Mouse (Mus musculus): ENCODE measurements at regions not wholly inside any gene's neighbourhood (a gene's known extent, or its start where the extent isn't known, plus 50 kb on each side); places are given as distances from the start of the nearest gene placed in this dataset.

GRCm38 (mm10) chr3:66555538-66555937 is 258.9 kb upstream of the Veph1 start:
- H3K4me1 ChIP-seq (ENCODE audit: control insufficient read depth, insufficient read depth, low read length) = no peaks in the 10 kb centered on the region
- no peak overlapping the region for H3K9ac ChIP-seq (ENCODE audit: low read depth, low read length)
- H3K4me3 ChIP-seq (ENCODE audit: insufficient read depth, low read depth, low read length) = no peak overlapping the region
- WGBS = 85% methylated on average over 1 of the region's 1 CpGs
- no peak for DNase-seq (ENCODE audit: extremely low read depth, low read depth, low spot score)
- no peaks in the 10 kb centered on the region for H3K36me3 ChIP-seq (ENCODE audit: control insufficient read depth, insufficient read depth, low read length)
- TF ChIP-seq CTCF (IDR thresholded peaks at IDR 0.05; ENCODE audit: low read depth, low read length) (no peak), POLR2A (IDR thresholded peaks at IDR 0.05; ENCODE audit: extremely low read depth, insufficient read depth, low read length) (no peak)
- H3K27me3 ChIP-seq (ENCODE audit: control insufficient read depth, insufficient read depth, low read length) = no peaks in the 10 kb centered on the region
- H3K79me2 ChIP-seq (ENCODE audit: control insufficient read depth, insufficient read depth, low read length) = no peaks in the 10 kb centered on the region
- H3K27ac ChIP-seq (replicated peaks; ENCODE audit: insufficient read depth, low read depth, low read length) = no peak overlapping the region

- no peak overlapping the region for H3K27ac ChIP-seq (replicated peaks; ENCODE audit: insufficient read depth, low read depth, low read length)
- no peak overlapping the region for H3K9ac ChIP-seq (ENCODE audit: low read depth, low read length)
- no peak overlapping the region for H3K4me3 ChIP-seq (ENCODE audit: insufficient read depth, low read depth, low read length)
- no peaks in the 10 kb centered on the region for H3K4me1 ChIP-seq (ENCODE audit: control insufficient read depth, insufficient read depth, low read length)
- no peaks in the 10 kb centered on the region for H3K79me2 ChIP-seq (ENCODE audit: control insufficient read depth, insufficient read depth, low read length)
- TF ChIP-seq POLR2A (IDR thresholded peaks at IDR 0.05; ENCODE audit: extremely low read depth, insufficient read depth, low read length) = no peak
- no peak for DNase-seq (ENCODE audit: extremely low read depth, low read depth, low spot score)
- H3K27me3 ChIP-seq (ENCODE audit: control insufficient read depth, insufficient read depth, low read length) = no peaks in the 10 kb centered on the region
- H3K36me3 ChIP-seq (ENCODE audit: control insufficient read depth, insufficient read depth, low read length) = no peaks in the 10 kb centered on the region
These were observed 254.3 kb upstream of the Veph1 start for GRCm38 (mm10) chr3:66550920-66551319.

GRCm38 (mm10) chr3:66546576-66546975 is 249.9 kb upstream of the Veph1 start:
- DNase-seq (ENCODE audit: extremely low read depth, low read depth, low spot score) = no peak
- TF ChIP-seq POLR2A (IDR thresholded peaks at IDR 0.05; ENCODE audit: extremely low read depth, insufficient read depth, low read length) (no peak), CTCF (IDR thresholded peaks at IDR 0.05; ENCODE audit: low read depth, low read length) (no peak)
- Histone ChIP-seq H3K4me1 (ENCODE audit: control insufficient read depth, insufficient read depth, low read length) (no peaks in the 10 kb centered on the region), H3K9ac (ENCODE audit: low read depth, low read length) (no peak overlapping the region), H3K4me3 (ENCODE audit: insufficient read depth, low read depth, low read length) (no peak overlapping the region), H3K36me3 (ENCODE audit: control insufficient read depth, insufficient read depth, low read length) (no peaks in the 10 kb centered on the region), H3K79me2 (ENCODE audit: control insufficient read depth, insufficient read depth, low read length) (no peaks in the 10 kb centered on the region), H3K27me3 (ENCODE audit: control insufficient read depth, insufficient read depth, low read length) (no peaks in the 10 kb centered on the region), H3K27ac (replicated peaks; ENCODE audit: insufficient read depth, low read depth, low read length) (no peak overlapping the region)
- 63% methylated on average over 4 of the region's 4 CpGs for WGBS

GRCm38 (mm10) chr3:66544139-66544933 is 247.7 kb upstream of the Veph1 start:
- no peak overlapping the region for H3K4me3 ChIP-seq (ENCODE audit: insufficient read depth, low read depth, low read length)
- H3K4me1 ChIP-seq (ENCODE audit: control insufficient read depth, insufficient read depth, low read length) = no peaks in the 10 kb centered on the region
- H3K36me3 ChIP-seq (ENCODE audit: control insufficient read depth, insufficient read depth, low read length) = no peaks in the 10 kb centered on the region
- WGBS = 78% methylated on average over 5 of the region's 5 CpGs
- no peak for DNase-seq (ENCODE audit: extremely low read depth, low read depth, low spot score)
- H3K27ac ChIP-seq (replicated peaks; ENCODE audit: insufficient read depth, low read depth, low read length) = no peak overlapping the region
- H3K9ac ChIP-seq (ENCODE audit: low read depth, low read length) = no peak overlapping the region
- no peaks in the 10 kb centered on the region for H3K27me3 ChIP-seq (ENCODE audit: control insufficient read depth, insufficient read depth, low read length)
- H3K79me2 ChIP-seq (ENCODE audit: control insufficient read depth, insufficient read depth, low read length) = no peaks in the 10 kb centered on the region
- no peak for TF ChIP-seq CTCF (IDR thresholded peaks at IDR 0.05; ENCODE audit: low read depth, low read length)
- no peak for TF ChIP-seq POLR2A (IDR thresholded peaks at IDR 0.05; ENCODE audit: extremely low read depth, insufficient read depth, low read length)

GRCm38 (mm10) chr3:66542865-66543264 is 246.2 kb upstream of the Veph1 start:
- no peaks in the 10 kb centered on the region for H3K79me2 ChIP-seq (ENCODE audit: control insufficient read depth, insufficient read depth, low read length)
- WGBS = 85% methylated on average over 3 of the region's 3 CpGs
- no peak overlapping the region for H3K9ac ChIP-seq (ENCODE audit: low read depth, low read length)
- H3K27ac ChIP-seq (replicated peaks; ENCODE audit: insufficient read depth, low read depth, low read length) = no peak overlapping the region
- no peaks in the 10 kb centered on the region for H3K36me3 ChIP-seq (ENCODE audit: control insufficient read depth, insufficient read depth, low read length)
- H3K4me3 ChIP-seq (ENCODE audit: insufficient read depth, low read depth, low read length) = no peak overlapping the region
- TF ChIP-seq POLR2A (IDR thresholded peaks at IDR 0.05; ENCODE audit: extremely low read depth, insufficient read depth, low read length) (no peak), CTCF (IDR thresholded peaks at IDR 0.05; ENCODE audit: low read depth, low read length) (no peak)
- no peak for DNase-seq (ENCODE audit: extremely low read depth, low read depth, low spot score)
- H3K27me3 ChIP-seq (ENCODE audit: control insufficient read depth, insufficient read depth, low read length) = no peaks in the 10 kb centered on the region
- H3K4me1 ChIP-seq (ENCODE audit: control insufficient read depth, insufficient read depth, low read length) = no peaks in the 10 kb centered on the region

GRCm38 (mm10) chr3:66537913-66538312 is 241.3 kb upstream of the Veph1 start:
- TF ChIP-seq POLR2A (IDR thresholded peaks at IDR 0.05; ENCODE audit: extremely low read depth, insufficient read depth, low read length) = no peak
- TF ChIP-seq CTCF (IDR thresholded peaks at IDR 0.05; ENCODE audit: low read depth, low read length) = no peak
- 64% methylated on average over 7 of the region's 7 CpGs for WGBS
- Histone ChIP-seq H3K27me3 (ENCODE audit: control insufficient read depth, insufficient read depth, low read length) (no peaks in the 10 kb centered on the region), H3K36me3 (ENCODE audit: control insufficient read depth, insufficient read depth, low read length) (no peaks in the 10 kb centered on the region), H3K27ac (replicated peaks; ENCODE audit: insufficient read depth, low read depth, low read length) (no peak overlapping the region), H3K4me3 (ENCODE audit: insufficient read depth, low read depth, low read length) (no peak overlapping the region), H3K9ac (ENCODE audit: low read depth, low read length) (no peak overlapping the region), H3K79me2 (ENCODE audit: control insufficient read depth, insufficient read depth, low read length) (no peaks in the 10 kb centered on the region), H3K4me1 (ENCODE audit: control insufficient read depth, insufficient read depth, low read length) (no peaks in the 10 kb centered on the region)
- peak; percentile 9 for DNase-seq (ENCODE audit: extremely low read depth, low read depth, low spot score)
